Mouse (Mus musculus) gonadal fat pad, adult 2 months (tissue): Measurements from ENCODE around the gene Ermard. TPM values are rescaled to one million over a fixed set of nuclear protein-coding genes. Genes with fewer than 3 reads are reported as not detected.

Source experiments
- DNase-seq: peaks from one replicate; pipeline ENCODE4 v3.0.0-alpha.2; 2012; ENCODE audit warnings: low read depth
- polyA plus RNA-seq: library from polyadenylated mRNA; depleted of rRNA; stranded (reverse); fragments of >200 nt; gene quantifications from 2 replicates; pipeline ENCODE4 v1.2.3, GENCODE M21; 2012; rRNA removed

Ermard gene
- polyA plus RNA-seq, 1 experiment, result 69.0 TPM

DNA sequence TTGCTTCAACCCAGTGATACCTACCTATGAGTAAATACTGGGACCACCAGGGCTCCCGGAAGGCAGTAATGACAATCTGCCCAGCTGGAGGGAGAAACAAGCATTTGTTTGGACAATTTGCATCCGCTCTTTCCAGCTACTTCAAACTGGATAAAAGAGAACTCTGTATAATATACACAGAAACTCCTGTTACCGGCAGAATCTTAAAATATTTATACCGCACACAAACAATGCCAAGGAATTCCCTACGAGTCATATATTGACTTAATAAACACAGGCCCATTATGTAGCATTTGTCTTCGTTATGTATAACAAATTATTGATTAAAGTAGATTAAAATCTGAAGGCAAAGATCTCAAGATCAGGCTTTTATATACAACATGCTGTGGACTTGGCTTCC lies 79.6 kb downstream of the Ermard start:
- no peak for DNase-seq

DNA sequence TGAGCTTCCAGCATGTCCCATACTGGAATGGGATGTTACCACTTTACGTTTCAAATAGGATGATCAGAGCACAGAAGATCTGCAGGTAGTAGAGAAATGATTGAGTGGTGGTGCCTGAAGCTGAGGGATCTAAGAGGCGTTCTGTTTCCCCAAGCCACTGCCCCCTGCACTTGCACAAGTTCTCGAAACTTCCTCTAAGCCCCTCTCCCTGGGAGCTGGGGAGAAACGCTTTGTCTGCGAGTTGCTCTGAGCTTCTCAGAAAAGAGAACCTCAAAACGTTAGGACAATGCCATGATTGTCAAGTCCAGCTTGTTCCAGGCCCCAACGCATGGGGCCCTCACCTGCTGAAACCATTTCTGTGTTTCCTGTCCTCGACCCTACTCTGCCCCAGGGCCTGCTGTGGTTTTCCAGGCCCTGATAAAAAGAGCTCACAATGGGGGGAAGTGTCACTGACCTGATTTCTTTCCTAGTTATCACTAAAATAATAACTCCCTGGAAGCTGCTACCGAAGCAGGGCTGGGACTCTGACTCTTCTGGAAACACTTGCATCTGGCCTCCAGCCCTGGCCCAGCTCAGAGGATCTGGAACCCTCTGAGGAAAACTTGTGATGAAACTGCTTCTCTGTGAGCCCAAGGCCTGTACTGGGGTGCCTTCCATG lies 88.8 kb downstream of the Ermard start:
- no peak for DNase-seq

DNA sequence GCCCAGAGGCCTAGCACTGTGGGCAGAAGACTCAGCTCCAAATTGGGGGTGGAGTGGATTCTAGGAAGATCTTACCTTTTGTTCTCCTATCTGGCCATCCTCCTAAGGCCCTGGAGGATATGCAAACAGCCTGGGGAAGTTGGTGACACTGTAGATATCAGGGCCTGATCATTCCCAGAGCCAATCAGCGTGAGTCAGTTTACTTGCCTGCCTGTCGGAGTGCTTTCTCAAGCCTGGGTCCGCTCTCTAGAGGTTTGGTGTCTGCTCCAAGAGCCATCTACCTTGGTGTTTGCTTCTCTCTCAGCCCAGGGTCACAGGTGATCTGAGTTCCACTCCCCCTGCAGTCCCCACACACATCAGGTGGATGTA lies 89.3 kb downstream of the Ermard start:
- no peak for DNase-seq

DNA sequence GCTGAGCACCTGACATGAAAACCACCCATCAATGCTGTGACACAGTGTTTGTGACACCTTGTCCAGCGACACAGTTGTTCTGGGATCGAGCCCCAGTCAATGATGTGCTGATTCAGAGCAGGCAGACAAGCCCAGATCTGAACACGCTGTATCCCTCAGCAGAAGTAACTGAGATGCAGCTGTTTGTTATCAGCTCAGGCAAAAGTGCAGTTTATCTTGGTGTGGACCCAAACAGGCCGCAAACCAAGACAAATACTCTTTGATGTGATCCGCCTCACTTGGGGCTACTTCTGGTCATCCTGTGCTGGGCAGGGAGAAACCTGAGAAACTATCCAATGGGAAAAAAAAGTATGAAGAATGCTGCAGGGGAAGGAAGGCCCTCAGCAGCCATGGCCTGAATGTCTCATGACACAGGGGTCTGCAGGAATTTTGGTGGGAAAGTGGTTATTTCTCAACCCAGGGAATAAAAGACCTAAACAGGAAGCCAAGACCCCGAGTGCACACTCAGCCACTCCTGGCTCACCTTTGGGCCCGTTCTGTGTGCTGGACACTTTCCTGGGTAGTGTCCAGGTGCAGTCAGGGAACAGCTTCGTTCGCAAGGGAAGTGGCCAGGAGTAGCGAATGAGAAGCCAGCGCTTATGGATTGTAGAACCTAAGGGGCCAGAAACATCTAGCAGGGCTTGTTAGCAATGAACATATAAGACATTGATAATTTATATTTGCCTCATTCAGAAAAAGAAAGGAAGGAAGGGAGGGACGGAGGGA lies 94.1 kb downstream of the Ermard start:
- DNase-seq, result no peak

DNA sequence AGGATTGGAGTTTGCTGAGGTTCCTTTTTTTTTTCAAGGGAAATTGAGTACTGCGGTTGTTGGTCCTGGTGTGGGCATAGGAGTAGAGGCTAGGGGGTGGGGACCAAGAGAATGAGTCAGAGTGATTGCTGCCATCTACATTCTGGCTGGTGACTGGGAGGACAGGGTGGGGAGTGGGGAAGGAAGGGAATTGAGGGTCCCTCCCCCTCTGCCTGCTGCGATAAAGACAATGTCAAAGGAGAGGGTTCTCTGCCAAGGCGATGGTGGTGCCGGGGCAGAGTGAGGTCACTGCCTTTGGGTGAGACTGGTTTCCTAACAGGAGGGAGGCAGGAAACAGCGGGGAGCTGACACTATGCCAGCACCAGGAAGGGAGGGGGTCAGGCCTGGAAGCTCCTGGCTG lies 96.4 kb downstream of the Ermard start:
- DNase-seq, result no peak

Other genes with a start within 250 kb of the Ermard start
- gene Wdr27, start 98.0 kb upstream of the Ermard start, polyA plus RNA-seq, result 12.9 and 13.5 TPM in 2 replicates
- gene 1600012H06Rik, start 98.0 kb upstream of the Ermard start, polyA plus RNA-seq, result 19.1 and 19.6 TPM in 2 replicates
- gene Phf10, start 79.9 kb upstream of the Ermard start, polyA plus RNA-seq, result 26.0 and 29.0 TPM in 2 replicates
- gene 9030025P20Rik, start 62.7 kb upstream of the Ermard start, polyA plus RNA-seq, result 15.7 and 17.3 TPM in 2 replicates
- 2.1 and 4.8 TPM in 2 replicates for gene Gm3417, start 62.4 kb upstream of the Ermard start, polyA plus RNA-seq
- gene Gm3435, start 31.0 kb upstream of the Ermard start, polyA plus RNA-seq, result 3.3 and 4.5 TPM in 2 replicates
- 0.63 and 1.00 TPM in 2 replicates for gene Tcte3, start 280 bp downstream of the Ermard start, polyA plus RNA-seq
- 3.4 and 5.6 TPM in 2 replicates for gene Gm3448, start 329 bp downstream of the Ermard start, polyA plus RNA-seq